Mouse (Mus musculus) cerebellum, adult 11 months (tissue): Measurements from ENCODE around the gene Nup93.

ENCODE experiments used
- DNase-seq: peaks from one replicate; pipeline ENCODE4 v3.0.0; 2022

Nup93 gene

DNA sequence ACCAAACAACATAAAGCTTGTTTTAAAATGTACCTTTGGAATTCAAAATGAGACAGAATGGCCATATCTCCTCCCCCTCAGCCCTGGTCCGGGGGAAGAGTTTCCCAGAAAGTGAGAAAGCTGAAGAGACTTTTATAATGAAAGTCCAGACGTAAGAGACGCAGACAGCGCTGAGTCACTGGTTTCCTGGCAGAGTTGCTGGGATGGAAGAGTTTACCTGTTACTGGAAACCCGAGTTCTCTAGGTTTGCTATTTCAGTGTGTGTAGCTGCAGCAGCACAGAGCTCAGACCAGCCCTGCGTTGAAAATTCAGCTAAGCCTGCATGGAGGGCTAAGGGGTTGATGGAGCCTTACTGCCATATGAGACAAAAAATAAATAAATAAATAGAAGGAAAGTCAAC, 108.7 kb downstream of the Nup93 start:
- DNase-seq = no peak

DNA sequence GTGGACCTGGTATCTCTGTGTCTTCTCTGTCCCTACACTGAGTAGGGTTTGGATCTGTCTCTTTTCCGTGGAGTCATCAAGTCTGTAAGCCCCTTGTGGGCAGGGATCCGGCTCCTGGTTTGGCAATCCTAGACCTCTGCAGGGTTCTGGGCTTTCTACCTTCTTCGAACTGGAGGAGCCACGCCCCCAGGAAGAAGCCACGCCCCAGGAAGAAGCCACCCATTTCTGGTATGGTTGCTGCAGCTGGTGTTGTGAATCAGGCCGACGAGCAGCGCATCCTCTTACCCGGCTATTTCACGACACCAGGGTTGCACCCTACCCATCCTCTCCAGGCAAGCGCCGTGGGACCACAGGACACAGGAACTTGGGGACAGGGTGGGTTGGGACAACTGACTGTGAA, 109.7 kb downstream of the Nup93 start:
- DNase-seq = no peak

DNA sequence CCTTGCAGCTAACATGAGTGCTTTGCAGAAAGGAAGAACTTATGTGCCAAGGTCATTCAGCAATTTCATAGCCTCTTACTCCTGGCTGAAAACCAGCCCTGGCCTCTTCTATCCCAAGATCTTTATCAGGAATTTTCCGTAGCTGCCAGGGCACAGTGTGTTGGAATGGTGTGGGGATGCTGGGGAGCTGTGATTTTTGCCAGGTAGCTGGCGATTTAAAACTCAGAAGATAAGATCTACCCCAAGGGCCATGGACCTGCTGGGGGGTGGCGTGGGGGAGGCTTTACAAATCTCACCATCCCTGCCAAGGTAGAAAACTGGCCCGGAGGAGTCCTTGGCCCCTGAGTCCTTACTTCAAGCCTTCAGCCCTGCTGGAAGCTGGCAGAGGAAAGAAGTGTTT, 111.7 kb downstream of the Nup93 start:
- no peak for DNase-seq

DNA sequence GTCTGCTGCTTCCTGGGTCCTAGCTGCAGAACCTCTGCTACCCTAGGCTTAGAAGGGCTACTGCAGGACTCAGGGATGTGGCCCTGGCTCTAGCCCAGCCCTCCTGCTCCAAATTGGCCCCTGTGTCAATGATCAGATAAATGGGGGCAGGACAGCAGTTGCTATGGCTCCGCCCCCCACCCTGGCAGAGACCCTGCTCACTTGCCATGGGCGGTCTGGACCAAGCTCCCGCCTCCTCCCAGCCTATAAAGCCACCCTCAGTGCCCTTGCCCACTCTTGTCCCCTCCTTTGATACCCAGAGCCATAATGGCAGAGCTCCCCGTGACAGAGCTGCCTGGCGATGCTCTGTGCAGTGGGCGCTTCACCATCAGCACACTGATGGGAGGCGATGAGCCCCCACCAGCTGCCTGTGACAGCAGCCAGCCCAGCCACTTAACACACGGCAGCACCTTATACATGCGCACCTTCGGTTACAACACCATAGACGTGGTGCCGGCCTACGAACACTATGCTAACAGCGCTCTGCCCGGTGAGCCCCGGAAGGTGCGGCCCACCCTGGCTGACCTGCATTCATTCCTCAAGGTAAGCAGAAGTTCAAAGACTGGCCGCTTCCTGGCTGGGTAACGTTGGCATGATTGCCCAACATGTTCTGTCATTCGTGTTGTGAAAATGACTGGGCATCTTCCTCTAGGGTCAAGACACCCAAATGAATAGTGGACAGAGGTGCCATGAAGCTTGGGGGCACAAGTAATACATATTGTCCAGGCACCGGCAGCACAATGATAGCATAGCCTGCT, 114.8 kb downstream of the Nup93 start, which contains the start of gene Slc12a3:
TSS of gene Slc12a3 (plus strand) at position 270 of the 797 bp plus-strand sequence.
- DNase-seq = no peak

DNA sequence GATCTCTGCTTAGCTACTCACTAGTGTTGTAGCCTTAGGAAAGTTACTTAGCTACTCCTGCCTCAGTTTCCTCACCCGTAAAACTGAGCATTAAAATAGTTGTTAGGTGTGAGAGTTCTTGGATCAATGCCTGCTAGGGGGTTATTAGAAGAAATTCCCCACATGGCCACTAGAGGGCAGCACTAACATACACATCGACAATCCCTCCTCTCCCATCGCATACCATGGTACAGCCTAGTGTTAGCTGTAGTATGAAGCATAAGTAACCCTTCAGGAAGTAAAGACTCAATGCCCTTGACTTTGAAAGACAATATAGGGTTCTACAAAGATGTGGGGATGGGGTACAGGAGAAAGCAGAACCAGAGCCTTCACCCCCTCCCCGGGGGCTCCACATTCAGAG, 116.4 kb downstream of the Nup93 start:
- peak; percentile 16 for DNase-seq

DNA sequence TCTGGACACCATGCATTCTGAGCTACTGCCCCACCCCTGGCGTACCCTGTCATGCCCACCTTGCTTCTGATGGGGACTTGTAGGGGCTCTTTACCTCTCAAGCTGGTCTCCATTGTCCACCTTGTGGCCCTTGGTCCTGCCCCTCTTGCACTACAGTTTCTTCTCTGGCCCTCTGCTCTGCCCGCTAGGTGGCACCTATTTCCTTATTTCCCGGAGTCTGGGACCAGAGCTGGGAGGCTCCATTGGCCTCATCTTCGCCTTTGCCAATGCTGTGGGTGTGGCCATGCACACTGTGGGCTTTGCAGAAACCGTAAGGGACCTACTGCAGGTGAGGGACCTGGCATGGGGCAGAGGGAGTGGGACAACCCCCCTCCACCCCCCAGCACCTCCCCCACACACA, 119.0 kb downstream of the Nup93 start:
- DNase-seq = no peak

DNA sequence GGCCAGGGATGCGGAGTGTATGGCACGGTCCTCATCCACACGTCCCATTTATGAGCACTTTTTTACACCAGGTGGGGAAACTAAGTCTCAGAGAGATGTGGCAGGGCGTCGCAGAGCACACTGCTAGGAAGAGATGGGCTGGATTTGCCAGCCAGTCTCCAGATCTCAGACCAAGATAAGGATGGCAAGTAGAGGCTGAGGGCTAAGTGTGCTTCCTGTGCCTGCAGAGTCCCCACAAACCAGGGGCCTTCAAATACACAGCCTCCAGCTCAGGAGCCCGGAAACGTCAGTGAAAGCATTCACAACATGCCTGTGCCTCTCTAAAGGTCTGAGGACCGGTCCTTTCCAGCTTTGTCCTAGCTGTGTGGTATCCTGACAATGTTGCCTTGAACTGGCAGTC, 123.2 kb downstream of the Nup93 start:
- no peak for DNase-seq

DNA sequence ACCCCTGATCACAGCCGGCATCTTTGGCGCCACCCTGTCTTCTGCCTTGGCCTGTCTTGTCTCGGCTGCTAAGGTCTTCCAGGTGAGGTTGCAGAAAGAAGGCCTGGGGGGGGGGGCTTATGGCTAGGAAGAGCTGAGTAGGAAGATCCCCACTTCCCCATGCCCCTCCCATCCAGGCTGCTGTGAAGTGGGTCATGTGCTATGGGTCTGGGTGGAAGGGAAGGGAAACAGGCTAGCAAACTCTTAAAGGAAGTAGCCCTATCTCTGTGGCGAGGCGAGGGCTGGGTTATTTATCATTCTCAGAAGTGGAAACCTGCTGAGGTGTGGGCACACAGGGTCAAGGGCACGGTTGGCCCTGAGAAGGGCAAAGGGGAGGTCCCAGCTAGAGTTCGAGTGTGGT, 126.4 kb downstream of the Nup93 start:
- DNase-seq = no peak

DNA sequence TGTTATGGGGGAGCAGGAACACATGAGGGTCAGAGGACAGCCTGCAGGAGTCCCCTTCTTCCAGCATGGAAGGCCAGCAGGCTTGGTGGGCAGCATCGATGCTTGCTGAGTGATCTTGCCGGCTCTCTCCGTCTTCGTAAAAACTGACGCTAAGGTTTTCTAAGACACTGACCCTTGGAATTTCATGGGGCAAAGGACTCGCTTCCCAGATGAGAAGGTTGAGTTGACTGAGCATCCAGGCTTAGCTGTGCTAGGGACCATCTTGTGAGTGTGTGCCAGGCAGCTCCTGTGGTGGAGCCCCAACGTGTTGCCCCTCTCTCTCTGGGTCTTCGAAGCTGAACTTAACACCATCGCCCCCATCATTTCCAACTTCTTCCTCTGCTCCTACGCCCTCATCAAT, 128.3 kb downstream of the Nup93 start:
- no peak for DNase-seq

DNA sequence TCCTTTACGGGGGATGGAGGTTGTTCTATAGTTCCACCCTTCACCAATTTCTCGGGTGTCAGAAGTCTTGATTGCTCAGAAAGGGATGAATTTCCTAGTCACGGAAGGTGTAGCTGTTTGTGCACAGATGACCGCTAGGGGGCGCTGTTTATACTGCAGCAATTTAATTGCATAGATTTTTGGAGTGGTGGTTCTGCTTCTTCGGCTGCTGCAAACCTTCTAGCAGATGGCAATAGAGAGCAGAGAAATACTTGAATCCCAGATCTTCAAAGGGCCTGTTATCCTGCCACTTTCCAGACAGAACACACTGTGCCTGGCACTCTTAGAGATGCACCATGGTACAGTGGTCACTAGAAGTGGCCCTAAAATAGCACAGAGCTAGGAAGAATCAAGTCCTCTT, 128.9 kb downstream of the Nup93 start:
- DNase-seq = peak; percentile 68

DNA sequence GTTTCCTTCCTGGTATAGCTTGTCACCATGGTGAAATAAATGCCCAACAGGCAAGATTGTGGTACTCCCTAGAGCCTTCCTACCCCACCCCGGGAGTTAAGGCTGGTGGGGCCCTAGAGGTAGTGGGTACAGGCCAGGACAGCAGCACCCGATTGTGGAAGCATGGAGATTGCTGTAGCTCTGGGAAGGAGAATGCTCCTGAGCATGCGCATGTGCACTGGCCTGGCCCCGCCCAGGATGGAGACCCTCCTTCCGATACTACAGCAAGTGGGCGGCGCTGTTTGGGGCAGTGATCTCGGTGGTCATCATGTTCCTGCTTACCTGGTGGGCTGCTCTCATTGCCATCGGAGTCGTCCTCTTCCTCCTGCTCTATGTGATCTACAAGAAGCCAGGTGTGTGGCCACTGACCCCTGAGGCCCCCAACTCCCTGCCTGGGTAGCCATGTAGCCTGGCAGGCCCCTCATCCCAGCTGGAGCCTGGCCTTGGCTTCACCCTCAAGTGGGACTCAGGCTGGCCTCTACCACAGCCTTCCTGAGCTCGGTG, 129.5 kb downstream of the Nup93 start:
- no peak for DNase-seq

DNA sequence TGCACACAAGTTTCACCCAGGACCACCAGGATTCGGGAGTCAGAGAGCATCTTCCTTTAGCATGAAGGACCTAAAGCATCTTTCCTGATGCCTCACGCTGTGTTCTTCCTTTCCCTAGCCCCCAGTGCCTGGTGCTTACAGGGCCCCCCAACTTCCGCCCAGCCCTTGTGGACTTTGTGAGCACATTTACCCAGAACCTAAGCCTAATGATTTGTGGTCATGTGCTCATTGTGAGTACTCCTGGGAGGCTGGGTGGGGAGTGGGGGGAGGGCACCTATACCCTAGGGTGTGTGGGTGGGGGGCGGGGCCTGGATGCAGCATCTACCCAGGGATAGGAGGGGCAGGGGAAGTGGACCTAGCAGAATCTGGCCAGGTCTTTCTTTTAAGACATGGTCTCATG, 131.3 kb downstream of the Nup93 start:
- DNase-seq = no peak

DNA sequence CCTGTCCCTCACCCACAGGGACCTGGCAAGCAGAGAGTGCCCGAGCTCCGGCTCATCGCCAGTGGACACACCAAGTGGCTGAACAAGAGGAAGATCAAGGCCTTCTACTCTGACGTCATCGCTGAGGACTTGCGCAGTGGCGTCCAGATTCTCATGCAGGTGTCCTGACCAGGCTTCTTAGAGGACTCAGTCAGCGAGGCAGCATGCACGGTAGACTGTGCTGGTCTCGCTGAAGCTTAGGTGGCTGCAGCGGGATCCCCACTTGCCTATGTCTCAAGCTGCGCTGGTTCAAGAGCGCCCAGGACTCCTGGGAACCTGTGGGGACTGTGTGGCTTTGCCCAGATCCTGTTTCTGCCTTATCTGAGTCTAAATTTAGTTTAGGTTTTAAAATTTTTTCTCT, 131.9 kb downstream of the Nup93 start:
- DNase-seq = no peak

DNA sequence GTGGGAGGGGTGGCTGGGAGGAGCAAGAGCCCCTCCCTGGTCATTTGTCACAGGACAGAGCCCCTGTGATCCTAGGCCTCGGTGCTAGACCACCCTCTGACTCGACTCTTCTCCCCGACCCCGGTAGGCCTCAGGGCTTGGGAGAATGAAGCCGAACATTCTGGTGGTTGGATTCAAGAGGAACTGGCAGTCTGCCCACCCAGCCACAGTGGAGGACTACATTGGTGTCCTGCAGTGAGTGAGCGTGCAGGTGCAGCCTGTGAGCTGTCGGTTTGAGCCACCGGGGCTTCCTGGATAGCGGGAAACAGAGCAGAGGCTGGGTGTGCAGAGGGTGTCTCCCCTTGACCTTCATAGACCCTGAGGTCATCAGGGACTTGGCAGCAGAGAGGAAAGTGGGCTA, 134.1 kb downstream of the Nup93 start:
- no peak for DNase-seq

DNA sequence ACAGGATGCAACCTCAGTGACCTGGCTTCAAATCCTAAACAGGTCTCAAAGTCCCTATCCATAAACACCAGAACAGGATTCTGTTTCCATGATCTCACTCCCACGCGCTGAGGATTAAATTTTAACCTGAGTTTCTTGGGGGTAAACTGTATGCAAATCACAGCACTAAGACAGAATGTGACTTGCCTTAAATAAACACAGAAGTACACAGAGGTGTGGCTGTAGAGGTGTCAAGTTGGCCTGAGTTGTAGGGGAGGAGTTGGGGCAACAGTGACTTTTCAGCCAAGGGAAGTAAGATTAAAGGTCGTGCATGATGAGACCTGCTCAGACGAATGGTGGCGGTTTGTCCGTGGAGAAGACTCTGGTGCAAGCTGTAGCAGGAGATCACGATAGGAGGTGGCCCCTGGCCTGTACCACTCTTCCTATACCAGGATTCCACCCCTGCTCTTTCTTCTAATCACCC, 139.7 kb downstream of the Nup93 start:
- no peak for DNase-seq

DNA sequence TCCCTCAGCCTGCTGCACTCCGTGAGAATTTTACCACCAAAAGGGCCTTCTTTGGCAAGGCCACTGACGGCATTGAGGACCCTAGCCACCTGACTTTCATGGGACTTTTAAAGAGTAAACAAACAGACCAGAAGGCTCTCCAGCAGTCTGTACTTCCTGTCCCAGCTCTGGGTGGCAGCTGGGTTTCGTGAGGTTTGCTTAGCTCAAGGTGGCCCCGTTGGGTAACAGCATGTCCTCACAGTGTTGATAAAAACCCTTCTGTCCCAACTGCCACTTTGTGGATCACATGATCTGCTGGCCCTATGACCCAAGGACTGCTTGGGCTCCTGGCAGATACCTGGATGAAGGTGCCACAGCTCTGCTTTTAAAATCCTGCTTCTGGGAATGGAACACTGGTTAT, 140.2 kb downstream of the Nup93 start:
- no peak for DNase-seq

DNA sequence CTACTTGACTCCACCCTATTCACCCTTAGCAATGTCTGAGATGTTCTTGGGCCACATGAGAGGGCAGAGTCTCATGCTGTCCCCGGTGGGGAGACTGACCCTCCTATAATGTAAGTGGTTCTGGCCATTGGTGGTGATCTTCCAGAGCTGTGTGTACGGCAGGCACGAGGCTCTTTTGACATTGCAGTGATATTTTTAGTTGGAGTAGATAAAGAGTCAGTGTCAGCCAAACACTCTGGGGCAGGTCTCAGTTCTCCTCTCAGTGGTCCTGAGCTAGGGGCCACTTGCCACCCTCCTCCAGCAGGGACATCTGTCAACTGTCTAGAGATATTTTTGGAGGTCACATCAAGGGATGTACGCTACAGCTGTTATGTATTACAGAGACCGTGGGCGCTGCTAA, 142.9 kb downstream of the Nup93 start:
- DNase-seq = no peak

DNA sequence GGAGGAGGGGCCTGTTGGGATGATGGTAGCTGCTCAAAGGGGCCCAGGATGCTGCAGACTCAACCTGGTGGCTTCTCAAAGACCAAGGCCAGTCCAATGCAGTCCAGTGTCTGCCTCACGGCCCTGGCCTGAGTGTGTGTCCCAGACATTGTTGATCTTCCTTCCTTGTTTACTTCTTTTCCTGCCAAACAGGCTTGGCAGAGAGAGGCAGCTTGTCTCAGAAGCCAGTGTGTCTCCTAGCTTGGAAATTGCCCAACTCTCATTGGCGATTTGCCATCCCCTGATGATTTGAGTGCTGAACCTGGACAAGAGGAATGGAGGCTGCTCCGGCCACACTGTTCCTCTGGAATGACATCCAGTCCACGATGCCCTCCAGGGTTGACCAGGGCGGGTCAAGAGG, 144.2 kb downstream of the Nup93 start:
- DNase-seq = peak; percentile 62

DNA sequence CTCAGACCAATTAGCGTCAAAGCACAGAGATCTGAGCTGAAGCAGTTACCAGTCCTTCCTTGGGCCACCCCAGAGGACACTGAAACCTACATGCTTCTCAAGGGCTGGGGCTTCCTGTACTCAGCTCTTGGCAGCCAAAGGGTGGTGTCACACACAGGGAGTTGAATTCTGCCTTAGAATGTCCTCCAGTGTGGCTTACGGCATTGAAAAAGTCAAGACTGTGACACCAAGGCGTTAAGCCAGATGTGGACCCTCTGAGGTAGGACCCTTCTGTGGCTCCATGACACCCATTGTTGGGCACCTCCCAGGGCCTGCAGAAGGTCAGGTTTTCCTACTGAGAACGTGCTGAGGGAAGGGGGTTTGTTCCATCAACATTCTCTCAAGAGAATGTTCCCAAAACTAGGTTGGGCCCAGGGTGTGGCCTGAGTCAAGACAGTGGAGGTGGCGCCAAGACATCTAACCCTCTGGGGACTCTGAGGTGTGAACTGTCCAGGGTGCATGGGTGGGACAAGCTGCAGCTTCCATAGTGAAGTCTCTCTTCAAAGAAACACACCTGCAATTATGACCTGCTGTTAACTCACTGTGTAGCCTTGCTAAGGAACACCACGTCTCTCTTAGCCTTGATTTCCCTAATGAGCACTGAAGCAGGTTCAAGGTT, 147.5 kb downstream of the Nup93 start:
- DNase-seq = no peak

DNA sequence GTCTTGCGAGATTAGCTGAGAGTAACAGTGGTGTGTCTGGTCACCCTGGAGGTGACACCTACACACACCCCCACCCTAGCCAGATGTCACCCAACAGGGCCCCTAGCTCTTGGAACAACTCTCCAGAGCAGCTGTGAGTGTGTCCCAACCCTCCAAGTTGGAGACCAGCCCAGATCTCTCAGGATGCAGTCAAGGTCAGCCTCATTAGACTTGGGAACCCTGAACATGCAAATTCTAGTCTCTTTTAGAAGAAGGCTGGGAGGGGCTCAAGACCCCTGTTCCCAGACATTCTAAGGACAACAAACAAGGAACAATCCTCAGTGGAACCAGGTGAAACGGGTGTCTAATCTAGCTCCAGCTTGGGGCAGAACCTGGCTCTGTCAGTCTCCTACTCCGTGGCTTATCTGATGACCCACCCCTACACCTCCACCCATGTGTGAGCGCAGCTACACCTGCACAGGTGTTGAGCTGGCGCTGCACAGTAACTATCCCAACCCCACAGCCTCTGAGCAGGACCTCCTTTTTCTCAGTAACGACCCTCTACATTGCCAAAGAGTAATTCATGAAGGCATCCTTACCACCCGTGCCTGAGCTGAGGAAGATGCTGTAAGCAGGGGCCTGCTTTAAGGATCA, 148.4 kb downstream of the Nup93 start:
- no peak for DNase-seq

DNA sequence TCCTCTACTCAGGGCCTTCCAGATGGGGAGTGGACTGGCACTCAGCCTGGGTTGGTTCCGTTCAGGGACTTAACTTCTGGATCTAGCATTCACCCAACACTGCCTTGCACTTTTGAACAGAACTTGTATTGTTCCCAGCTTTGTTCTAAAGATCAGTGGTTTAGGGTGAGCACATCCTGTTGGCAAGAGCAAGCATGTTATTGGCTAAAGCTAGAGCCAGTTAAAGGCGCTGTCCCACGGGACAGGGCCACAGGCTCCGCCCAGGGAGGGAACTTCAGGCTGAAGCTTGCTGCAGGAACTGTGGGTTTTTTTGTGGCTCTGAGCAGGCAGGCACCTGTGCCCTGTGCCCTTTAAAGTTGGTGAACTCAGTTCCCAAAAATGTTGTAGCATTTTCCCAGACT, 148.9 kb downstream of the Nup93 start:
- no peak for DNase-seq

DNA sequence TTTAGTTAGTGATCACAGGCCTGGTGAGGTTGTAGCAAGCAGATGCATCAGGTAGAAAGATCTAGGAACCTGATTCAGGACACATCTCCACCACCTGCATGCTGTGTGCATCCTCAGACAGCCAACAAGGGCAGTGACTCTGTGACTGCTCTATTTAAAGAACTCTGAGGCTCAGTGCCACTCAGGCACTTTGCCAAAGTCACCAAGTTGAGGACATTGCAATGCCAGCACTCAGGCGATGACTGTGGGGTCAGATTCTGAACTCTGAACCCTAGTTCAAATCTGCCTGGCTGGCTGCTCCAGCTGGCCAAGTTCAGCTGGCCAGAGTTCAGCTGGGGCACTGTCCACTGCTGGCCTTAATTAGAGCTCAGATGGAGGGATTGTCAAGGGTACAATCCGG, 149.5 kb downstream of the Nup93 start:
- DNase-seq = no peak

DNA sequence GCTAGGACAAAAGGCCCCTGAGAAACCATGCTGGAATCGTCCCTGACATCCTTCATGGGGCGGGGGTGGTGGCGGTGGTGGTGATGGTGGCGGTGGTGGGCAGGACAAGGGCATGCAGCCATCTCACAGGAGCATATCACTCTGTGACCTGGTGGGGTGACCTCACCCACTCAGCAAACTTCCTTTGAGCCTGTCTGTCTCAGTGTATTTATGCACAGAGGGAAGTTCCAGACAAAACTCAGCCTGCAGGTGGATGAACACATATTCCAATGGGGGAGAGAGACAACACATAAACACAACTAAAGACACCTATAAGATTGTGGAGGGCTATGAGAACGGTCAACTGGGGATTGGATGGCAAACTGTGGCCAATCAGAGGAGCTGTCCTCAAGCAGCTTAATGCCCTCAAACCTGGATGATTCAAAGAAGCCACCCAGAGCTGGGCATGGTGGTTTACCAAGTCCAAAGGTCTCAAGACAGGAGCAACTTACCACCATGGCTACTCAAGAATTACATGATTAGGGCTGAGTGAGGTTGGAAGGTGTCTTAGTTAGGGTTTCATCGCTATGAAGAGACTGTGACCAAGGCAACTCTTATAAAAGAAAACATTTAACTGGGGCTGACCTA, 150.4 kb downstream of the Nup93 start:
- no peak for DNase-seq
